Mouse (Mus musculus) thymus, adult 2 months (tissue): ENCODE measurements around the gene Mul1. TPM values are rescaled to one million over a fixed set of nuclear protein-coding genes. Genes with fewer than 3 reads are reported as not detected.

Experiments used
- DNase-seq: peaks from one replicate; pipeline ENCODE4 v3.0.0; 2021
- H3K27ac ChIP-seq: fragments of 200-500 bp; 2 replicates; pipeline ENCODE4 v1.5.1; 2012; ENCODE audit warnings: low read length, control low read depth; ENCODE audit not compliant: control insufficient read depth, insufficient read depth
- H3K27me3 ChIP-seq: fragments of 200-500 bp; 2 replicates; pipeline ENCODE4 v1.6.1; 2012; ENCODE audit warnings: mild to moderate bottlenecking, low read length, moderate library complexity, mixed read lengths; ENCODE audit not compliant: control insufficient read depth, insufficient read depth
- H3K36me3 ChIP-seq: fragments of 200-500 bp; 2 replicates; pipeline ENCODE4 v1.6.1; 2012; ENCODE audit warnings: mild to moderate bottlenecking, low read length, moderate library complexity; ENCODE audit not compliant: control insufficient read depth, insufficient read depth
- H3K4me1 ChIP-seq: fragments of 200-500 bp; replicated peaks from 2 replicates; pipeline ENCODE4 v1.6.1; 2012; ENCODE audit warnings: low read length; ENCODE audit not compliant: control insufficient read depth, insufficient read depth
- H3K4me3 ChIP-seq: fragments of 200-500 bp; 2 replicates; pipeline ENCODE4 v1.5.1; 2012; ENCODE audit warnings: mild to moderate bottlenecking, low read length, control low read depth, moderate library complexity; ENCODE audit not compliant: control insufficient read depth, insufficient read depth
- CTCF ChIP-seq: fragments of 200-500 bp; IDR thresholded peaks from 2 replicates; pipeline ENCODE4 v1.5.1; 2012; ENCODE audit warnings: mild to moderate bottlenecking, control low read depth, low read length, moderate library complexity, borderline replicate concordance; ENCODE audit not compliant: control insufficient read depth, poor library complexity, insufficient read depth; ENCODE audit errors: extremely low read depth
- POLR2A ChIP-seq: fragments of 200-500 bp; IDR thresholded peaks from 2 replicates; pipeline ENCODE4 v1.6.1; 2012; ENCODE audit warnings: mild to moderate bottlenecking, low read length, control low read depth, moderate library complexity; ENCODE audit not compliant: control insufficient read depth, poor library complexity, insufficient read depth; ENCODE audit errors: extremely low read depth
- WGBS: fragments of 180-500 bp; shearing (Covaris S2); methylation state at CpG from one replicate; pipeline ENCODE4 v1.1.7; 2018; 5-methylcytosine and 5-hydroxymethylcytosine counted together
- polyA plus RNA-seq: library from polyadenylated mRNA; depleted of rRNA; stranded (reverse); fragments of >200 nt; gene quantifications from 2 replicates; pipeline ENCODE4 v1.2.3, GENCODE M21; 2012

The Mul1 gene
- polyA plus RNA-seq, 1 experiment, result 16.9 TPM

DNA sequence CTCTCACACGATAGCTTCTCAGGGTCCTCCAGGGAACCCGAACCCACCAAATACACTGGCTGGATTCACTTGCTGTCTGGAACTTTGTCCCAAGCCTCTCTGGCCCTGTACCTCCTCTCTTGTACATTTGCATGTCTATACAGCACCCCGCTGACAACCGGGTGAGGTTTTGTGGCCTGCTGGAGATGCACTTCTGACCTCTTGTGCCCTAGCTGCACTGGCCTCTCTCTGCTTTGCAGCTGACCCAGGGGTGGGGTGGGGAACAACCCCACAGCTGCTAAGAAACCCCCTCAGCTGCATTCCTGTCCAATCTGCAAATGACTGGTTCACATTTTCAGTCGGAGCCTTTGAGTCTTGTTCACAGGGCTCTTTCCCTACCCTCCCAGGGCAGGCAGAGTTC, 10.5 kb downstream of the Mul1 start:
- no peak for TF ChIP-seq CTCF
- no peak for TF ChIP-seq POLR2A
- Histone ChIP-seq H3K4me1 (0 out of 2 replicates have a peak, but pooled peaks cover 2% of the 10 kb centered on the region), H3K27me3 (no peaks in the 10 kb centered on the region; the same call in 1 of the 2 replicates), H3K4me3 (no peak overlapping the region), H3K27ac (no peak overlapping the region), H3K36me3 (peaks cover 8% of the 10 kb centered on the region)
- DNase-seq, result no peak
- 38% methylated on average over 5 of the region's 5 CpGs for WGBS

DNA sequence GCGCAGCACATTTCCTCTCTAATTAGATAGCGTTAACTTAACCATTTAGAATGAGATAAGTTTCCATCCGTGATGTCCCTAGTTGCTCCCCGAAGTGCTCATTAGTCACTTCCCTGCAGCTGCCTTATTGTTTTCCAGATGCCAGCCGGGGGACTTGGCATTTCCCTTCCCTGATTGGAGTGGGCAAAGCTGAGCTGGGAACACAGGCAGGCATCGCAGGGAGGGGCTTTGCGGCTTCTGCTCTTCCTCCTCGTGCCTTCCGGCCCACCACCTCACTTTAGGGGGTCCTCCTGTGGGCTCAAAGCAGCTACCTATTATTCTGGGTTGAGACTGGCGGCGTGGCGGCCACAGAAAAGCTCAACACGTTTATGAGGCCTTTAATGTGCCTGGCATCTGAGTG, 12.5 kb downstream of the Mul1 start:
- H3K27me3 ChIP-seq, result no peaks in the 10 kb centered on the region; the same call in 1 of the 2 replicates
- H3K36me3 ChIP-seq, result no peaks in the 10 kb centered on the region
- no peak overlapping the region for H3K4me3 ChIP-seq
- DNase-seq, result no peak
- no peak for TF ChIP-seq POLR2A
- no peak for TF ChIP-seq CTCF
- 30% methylated on average over 13 of the region's 13 CpGs for WGBS
- no peak overlapping the region for H3K27ac ChIP-seq
- 0 out of 2 replicates have a peak, but pooled peaks cover 2% of the 10 kb centered on the region for H3K4me1 ChIP-seq

DNA sequence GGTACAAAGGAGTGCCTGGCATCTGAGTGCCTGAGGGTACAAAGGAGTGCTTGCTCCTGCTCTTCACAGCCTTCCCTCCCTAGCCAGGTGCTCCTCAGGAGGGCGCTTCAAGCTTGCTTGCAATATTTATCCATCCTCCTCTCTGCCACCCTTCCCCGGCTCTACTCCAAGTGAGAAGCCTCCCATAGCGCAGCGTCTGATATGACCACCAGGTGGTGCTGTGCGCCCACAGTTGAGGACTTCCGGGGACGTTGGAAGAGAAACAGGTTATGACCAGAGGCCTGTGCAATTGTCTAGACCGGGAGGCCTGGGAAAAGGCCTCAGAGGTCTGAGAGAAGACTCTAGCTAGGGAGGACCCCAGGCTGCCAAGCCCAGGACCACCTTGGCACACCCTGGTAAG, 12.9 kb downstream of the Mul1 start:
- H3K36me3 ChIP-seq, result no peaks in the 10 kb centered on the region
- H3K4me1 ChIP-seq, result 0 out of 2 replicates have a peak, but pooled peaks cover 2% of the 10 kb centered on the region
- DNase-seq, result peak; percentile 90
- no peak overlapping the region for H3K4me3 ChIP-seq
- H3K27ac ChIP-seq, result no peak overlapping the region
- 1% methylated on average over 8 of the region's 8 CpGs for WGBS
- TF ChIP-seq POLR2A, result no peak
- TF ChIP-seq CTCF, result peak; percentile 93; the same call in 1 of the 2 replicates
- no peaks in the 10 kb centered on the region; the same call in 1 of the 2 replicates for H3K27me3 ChIP-seq

DNA sequence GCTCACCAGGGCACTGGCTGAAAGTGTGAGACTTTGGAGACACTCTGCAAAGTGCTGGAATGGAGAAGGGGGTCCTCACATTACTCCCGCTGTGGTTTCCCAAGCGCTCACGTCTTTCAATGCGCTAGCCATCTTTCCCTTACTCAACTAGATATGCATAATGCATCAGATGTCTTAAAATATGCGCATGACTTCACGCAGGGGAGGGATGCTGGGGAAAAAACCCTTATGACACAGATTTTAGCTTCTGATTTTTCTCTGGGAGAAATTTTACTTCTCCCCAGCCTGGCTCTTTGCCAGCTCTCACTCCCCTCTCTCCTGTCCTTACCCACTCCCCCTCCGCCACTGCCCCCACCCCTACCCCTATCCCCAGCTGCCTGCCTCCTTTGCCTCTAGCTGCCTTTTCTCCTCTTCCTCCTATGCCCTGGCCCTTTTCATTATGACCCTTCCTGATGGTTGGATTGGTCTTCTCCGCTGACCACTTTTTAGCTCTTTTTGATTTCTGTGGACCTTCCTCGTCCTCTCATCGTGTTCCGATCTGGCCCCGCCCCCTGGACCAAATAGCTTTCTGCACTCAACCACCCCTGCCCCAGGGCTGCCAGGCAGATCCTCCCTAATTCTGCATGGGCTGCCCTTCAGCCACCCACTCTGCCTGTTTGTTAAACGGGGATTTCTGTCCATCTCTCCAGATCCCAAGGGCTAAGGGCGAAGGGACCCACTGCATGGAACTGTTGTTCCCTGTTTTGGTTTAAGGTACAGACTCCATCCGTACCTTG, 13.5 kb downstream of the Mul1 start:
- no peak for DNase-seq
- peaks cover 4% of the 10 kb centered on the region; the same call in 1 of the 2 replicates for H3K27me3 ChIP-seq
- 0 out of 2 replicates have a peak, but pooled peaks cover 2% of the 10 kb centered on the region for H3K4me1 ChIP-seq

DNA sequence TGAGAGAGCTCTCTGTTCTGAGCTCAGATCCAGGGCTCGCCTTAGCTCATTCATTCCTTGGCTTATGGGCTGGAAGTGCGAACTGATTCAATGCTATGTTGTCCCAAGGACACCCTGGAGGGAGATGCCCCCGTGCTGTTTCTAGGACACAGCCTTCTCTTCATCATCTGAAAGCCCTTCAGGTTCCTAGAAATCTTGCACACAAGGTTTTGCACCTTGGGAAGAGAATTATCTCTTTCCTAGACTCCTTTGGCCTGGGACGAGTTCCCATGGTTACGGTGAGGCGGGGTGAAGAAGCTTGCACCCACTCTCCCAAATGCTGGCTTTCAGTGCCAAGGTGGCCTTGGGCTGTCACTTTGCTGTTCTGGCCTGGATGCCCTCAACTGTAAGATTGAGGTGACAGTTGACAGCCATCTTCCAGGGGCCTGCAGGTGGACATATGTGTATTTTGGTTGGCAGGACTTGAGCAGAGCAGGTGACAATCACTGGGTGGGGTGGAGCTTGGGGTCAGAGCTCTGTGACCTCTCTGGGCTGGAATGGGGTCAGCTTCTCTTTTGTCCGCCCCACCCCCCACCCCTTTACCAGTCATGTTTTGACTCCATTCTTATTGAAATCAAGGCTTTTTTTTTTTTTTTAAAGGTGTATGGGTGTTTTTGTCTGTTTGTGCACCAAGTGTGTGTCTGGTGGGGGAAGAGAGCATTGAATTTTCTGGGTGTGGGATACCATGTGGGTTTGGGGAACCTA, 14.6 kb downstream of the Mul1 start:
- H3K36me3 ChIP-seq, result no peaks in the 10 kb centered on the region
- no peak overlapping the region for H3K27ac ChIP-seq
- TF ChIP-seq CTCF, result no peak
- TF ChIP-seq POLR2A, result no peak
- H3K4me1 ChIP-seq, result 0 out of 2 replicates have a peak, but pooled peaks cover 2% of the 10 kb centered on the region
- no peak for DNase-seq
- 74% methylated on average over 7 of the region's 7 CpGs for WGBS
- no peak overlapping the region for H3K4me3 ChIP-seq
- peaks cover 13% of the 10 kb centered on the region; the same call in 1 of the 2 replicates for H3K27me3 ChIP-seq

More for the DNA sequence above, 13.5 kb downstream of the Mul1 start:
- 51% methylated on average over 15 of the region's 15 CpGs for WGBS
- TF ChIP-seq CTCF (no peak), POLR2A (no peak)
- no peaks in the 10 kb centered on the region for H3K36me3 ChIP-seq
- H3K4me3 ChIP-seq, result no peak overlapping the region
- no peak overlapping the region for H3K27ac ChIP-seq

DNA sequence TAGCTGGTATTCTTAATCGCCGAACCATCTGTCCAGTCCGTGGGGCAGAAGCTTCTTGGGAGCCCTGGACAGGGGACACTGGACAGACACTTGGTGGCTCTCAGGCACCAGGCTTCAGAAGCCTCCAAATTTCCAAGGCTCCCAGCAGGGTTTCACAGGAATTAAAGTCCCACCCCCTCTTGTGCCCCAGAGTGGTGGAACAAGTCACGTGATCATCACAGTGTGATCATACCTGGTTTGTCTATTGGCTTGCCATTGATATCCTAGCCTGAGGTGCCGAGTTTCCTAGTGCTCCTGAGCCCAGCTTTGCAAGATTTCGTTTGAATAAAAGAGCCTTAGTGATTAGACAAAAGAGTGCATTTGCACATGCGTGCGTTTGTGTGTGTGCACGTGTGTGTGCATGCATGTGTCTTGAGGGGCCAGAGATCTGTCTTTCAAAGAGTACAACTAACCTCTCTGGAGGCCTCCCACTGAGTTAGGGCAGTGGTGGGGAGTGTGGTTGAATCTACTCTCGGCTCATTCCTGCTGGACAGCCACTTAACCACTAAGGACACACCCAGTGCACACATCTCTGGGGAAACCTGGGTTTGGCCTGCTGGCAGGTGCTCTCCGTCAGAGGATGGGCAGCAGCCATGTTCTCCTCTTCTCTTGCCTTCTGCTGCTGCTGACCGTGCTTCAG, 15.3 kb downstream of the Mul1 start:
- Histone ChIP-seq H3K27me3 (peaks cover 13% of the 10 kb centered on the region; the same call in 1 of the 2 replicates), H3K36me3 (no peaks in the 10 kb centered on the region), H3K4me1 (0 out of 2 replicates have a peak, but pooled peaks cover 2% of the 10 kb centered on the region), H3K27ac (no peak overlapping the region), H3K4me3 (no peak overlapping the region)
- DNase-seq, result no peak
- no peak for TF ChIP-seq POLR2A
- TF ChIP-seq CTCF, result no peak
- 68% methylated on average over 12 of the region's 12 CpGs for WGBS
